Mouse (Mus musculus): ENCODE data around the gene Fam114a2.
"Not testable (repeated sequence)": the region's sequence is repeated elsewhere in the genome, so short reads cannot be mapped to it uniquely, and the experiment has no call there.

Fam114a2 gene

DNA sequence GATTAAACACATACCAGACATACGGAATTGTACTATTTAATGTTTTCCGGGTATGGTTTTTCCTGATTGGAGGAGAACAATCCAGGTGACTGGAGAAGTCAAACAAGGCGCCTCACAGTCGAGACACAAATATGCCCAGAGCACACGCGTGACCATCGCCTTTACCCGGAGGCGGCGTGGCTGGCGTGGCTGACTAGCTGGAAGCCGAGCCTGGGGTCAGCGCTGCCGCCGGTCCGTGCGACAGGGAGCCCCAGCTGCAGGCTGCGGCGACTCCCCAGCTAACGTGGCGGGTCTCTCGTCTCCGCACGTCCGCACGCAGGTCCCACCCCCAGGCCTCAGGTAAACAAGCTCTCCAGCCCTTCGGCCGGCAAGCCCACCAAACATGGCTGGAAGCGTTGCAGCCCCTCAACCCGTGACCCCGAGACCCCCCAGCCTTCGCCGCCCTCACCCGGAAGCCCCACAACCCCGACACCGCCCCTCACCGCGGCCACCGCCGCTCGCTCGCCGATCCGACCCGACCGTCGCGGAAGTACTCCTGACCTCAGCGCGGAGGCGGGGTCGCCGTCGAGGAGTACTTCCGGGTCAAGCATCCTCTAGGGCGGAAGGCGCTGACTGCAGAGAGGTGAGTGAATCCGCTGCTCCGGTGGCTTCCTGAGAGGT lies at the start of gene Fam114a2, which contains the start of gene Mfap3:
Gene Fam114a2, minus strand, starts transcription at position 527 of the 660 bp plus-strand sequence.
Gene Mfap3, plus strand, starts transcription at position 574 of the 660 bp plus-strand sequence.
- peak; percentile 89 for DNase-seq

DNA sequence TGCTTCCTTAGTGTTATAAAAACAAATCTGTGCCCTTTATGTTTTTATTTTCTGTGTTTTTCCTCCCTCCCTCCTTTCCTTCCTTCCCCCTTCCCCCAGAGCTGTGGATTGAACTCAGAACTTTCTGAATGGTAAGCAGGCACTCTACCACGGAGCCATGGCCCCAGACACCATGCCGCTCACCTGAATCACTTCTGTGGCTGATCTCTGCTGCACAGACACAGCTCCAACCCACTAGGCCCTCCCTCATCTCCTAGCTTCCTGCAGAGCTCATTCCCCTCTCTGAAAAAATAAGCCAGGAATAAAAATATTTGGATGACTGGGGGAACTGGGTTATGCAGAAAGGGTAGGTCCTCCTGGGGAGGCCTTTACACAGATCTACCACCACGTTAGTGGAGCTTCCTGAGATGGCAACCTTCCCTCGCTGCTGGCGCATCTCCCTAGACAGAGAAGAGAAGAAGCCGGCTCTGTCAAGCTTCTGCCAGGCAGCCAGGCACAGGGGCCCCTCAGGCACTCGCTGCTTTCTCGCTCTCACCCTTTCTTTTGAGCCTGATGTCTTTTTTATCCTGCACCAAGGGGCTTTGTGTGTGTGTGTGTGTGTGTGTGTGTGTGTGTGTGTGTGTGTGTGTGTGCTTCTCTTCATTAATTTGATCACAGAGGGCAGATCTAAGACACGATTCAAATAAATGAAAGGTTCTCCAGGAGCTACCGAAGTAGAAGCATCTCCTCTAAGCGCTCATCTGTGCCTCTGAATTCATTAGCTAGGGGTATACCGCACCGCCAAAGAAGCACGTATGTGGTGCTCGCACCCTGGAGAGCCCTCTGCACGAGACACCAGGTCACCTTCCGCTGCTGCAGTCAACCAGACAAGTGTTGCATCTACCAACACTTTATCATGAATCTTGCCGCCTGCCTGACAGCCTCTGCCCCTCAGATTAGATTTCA lies 47.9 kb upstream of the Fam114a2 start:
- no peak for DNase-seq

DNA sequence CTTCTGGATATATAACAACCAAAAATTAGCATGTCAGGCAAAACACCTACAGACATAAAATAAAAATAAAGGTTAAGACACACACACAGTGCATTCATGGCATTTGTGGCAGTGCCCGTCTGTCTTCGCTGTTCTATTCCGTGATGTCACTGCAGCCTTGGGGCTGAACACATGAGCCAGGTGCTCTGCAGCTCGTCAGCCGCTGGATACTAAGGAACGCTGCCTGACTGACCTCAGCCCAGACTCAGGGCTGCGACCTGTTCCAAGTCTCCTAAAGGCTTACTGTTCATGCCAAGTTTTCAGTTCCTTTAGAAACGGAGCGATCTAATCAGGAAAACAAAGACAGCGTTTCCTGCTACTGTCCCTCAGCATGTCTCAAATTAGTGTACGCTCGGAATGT lies 46.1 kb upstream of the Fam114a2 start:
- DNase-seq: no peak

DNA sequence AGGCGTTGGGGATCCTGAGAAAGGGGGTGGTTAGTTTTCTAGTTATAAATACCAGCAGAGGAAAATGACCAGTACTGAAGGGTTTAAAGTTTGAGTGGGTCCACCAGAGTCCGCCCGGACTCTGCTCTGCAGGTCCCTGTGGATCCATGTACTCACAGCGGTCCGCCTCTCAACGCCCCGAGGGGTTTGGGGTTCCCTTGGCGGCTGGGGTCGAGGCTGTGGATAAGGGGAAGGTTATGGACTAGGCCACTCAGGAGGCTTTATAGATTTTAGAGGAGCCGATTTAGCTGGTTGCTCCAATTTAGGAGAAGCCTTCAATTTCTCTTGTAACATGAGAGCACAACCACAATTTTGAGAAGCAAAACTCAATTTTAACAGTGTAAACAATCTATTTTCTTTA lies 39.5 kb upstream of the Fam114a2 start:
- not testable (repeated sequence) for DNase-seq

DNA sequence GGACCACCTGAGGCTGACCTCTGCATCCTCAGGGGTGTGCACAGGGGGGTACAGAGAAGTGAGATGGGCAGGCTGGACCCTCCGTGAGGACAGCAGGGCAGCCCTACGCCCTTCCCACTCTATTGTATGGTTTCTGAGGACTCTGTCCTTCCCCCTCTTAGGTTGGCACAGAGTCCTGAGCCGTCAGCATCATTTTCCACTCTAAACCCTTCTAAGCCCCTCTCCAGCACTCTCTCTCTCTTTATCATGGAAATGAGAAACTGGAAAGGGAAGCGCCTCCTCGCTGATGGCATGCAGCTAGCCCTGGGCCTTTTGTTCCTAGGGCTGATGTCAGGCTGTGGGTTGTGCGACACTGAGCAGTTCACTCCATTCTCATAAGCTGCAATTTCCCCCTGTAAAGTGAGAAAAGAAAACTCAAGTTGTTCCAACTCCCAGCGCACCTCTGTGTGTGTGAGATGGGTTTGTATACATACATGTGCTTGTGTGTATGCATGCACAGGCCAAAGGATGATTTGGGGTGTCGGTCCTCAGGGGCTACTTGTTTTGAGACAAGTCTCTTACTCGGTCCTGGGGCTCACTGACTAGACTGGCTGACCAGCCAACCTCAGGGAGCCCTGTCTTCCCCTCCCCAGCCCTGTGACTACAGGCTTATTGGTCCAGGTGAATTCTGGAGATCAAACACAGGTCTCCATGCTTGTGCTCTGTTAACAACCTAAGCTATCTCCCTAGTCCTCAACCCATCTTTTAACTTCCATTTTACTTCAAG lies 34.8 kb upstream of the Fam114a2 start:
- no peak for DNase-seq

DNA sequence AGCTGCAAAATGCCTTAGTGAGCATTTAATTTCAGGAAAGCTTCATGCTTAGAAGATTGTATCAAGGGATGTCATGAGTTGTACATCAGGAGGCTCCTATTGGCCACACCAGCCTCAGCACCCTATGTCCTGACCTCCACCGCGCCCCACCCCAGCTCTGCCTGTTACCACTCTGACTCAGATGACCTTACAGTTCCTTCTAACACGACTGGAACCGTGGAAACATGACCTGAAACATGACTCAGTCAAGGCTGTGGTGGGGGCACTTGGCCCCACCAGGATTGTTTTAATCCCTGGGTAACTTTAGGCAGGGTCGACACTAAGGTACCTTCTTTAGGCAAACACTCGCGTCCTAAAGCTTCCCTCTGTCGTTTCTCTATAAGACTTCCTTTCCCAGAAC lies 32.6 kb upstream of the Fam114a2 start:
- no peak for DNase-seq

DNA sequence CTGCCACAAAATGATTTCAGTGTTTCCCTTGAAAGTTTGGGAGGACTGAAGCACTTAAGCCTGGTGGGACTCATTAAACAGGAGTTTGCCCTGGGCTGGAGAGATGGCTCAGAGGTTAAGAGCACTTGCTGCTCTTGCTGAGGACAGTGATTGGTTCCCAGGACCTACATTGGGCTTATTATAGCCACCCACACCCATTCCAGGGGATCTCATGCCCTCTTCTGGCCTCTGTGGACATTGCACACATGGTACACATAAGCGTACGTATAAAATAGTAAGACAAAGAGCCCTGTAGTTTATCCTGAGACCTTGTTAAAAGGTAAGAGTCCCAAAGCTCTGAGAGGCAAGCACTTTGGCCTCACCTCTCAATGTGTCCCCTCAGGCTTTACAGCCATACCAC lies 31.8 kb upstream of the Fam114a2 start:
- no peak for DNase-seq

DNA sequence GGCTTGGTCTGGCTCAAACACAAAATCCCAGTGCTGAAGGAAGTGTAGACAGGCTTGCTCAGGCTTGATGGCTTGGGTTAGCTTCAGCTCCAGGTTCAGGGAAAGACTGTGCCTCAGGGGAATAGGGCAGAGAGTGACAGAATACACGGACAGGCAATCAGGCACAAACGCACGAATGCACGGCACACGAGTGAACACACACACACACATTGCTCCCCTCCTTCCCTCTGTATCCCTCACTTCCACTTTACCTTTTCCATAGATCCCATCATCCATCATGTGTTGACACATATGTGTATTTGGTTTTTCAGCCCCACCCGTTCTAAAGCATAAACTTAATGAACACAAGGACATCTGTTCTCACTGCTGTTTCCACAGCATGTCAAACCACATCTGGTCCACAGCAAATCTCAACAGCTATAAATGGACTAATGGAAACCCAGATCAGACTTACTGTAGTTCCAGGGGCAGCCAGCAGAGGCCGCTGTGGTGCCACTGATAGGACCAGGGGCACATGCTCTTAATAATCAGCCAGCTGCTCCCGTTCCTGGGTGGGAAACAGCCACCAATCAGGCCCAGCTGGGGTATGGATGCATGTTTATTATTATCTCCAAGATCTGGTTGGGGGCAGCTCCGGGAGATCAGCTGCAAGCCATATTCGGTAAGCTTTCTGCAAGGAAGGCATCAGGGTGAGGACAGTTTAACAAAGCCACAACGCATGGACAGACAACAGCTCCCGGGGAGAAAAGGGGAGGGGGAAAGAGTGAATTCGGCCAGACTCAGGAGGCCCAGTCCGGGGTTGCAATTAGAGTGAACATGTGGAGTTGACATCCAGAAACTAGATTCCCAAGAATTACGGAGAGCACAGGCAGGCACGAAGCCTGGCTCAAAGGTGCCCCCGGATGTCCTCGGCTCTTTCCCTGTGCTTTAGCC lies 30.5 kb upstream of the Fam114a2 start:
- peak; percentile 58 for DNase-seq

DNA sequence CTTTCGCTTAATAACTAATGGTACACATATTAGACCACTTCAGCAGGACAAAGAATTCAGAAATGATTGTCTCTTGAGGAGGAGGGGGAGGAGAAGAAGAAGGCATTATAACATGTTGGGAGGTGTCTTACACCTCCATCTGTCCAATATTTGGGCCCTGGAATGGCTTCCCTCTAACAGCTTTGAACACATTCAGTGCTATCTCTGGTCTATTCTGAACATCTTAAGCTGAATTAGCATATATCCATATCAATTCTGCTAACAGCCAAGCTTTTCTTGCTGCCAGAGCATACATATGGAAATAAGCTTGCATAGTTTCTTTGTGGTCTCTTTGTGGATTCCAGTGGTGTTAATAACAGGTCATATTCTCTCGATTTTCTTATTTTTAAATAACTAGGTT lies 22.3 kb upstream of the Fam114a2 start:
- DNase-seq: no peak

DNA sequence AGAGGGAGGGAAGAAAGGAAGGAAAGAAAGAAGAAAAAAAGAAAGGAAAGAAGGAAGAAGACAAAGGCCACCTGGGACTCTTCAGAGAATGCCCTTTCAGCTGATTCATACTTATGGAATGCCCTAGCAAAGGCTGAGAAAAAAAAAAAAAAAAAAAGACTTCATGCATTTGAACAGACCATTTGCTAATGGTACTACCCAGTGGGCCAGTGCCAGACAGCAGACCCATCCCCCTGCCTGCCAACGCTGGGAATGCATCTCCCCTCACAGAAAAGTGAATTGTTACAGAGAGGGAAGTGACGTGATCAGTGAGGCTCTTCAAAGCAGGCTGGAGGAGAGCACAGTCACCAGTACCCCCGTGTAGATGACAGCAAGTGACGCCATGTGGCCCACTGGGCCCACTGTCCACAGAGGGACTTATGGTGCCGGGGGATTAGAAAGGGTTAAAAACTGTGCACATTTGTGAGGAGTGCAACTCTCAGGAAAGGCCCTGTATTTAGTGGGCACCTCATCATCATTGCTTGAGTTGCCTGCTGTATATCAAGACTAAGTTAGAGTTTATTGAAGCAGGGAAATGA lies 21.5 kb upstream of the Fam114a2 start:
- DNase-seq: no peak

DNA sequence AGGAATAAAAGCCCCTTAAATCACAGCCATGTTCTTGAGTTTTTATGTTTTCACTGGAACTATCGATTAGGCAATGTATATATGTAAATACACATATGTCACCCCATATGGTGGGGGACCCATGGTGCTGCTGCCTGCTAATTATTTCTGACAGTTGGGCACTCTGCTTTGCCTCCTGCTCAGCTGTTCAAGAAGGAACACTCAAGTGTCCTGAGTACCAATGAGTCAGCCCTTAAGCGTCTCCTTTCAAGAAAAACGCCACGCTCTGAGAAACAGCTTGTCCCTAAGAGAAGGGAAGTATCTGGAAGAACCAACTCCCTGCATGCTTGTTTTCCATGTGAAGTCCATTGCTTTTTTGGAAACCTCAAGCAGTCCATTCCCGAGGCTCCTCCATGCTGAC lies 17.5 kb upstream of the Fam114a2 start:
- no peak for DNase-seq

DNA sequence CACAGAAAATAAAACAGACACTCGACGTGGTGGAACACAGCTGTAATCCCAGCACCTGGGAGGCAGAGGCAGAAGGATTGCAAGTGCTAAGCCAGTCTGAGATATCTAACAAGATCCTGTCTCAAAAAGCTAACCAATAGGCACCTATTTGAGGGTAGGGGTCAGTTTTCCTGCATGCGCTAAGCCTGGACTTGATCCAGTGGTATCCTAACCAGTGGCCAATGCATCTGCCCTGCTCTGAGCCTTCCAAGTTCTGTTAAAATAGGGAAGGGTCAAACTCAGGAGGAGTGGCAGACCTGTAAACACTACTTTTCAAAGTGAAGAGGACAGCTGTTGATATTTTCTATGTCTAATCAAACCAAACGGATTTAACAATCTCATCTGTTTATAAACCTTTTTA lies 13.9 kb upstream of the Fam114a2 start:
- no peak for DNase-seq

DNA sequence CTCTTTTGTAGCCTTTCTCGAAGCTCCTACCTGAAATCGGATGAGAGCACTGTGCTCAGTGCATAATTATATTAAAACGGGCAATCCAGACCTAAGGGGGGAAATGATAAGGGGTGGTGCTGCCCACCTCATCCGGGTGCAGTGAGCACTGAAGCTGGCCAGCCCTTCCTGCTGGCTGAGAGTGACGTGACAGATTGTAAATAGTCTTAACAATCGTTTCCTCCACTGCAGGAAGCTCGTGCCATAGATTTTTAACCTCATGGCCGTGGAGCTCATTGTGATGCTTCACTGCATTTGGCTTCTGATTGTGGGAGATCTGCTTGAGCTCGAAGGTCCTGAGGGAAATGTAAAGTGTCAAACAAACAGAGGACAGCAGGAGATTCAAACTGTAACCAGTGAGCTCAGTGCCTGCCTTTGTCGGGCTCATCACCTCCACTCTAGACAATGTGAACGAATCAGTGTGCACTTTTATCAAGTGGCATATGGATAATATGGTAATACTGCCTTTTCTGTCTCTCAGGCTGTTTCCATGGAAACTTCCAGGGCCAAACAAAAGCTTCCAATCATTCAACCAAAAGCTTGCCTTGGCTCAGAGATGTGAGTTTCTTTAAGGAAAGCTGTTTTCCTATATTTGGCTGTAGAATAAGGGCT lies 13.0 kb upstream of the Fam114a2 start:
- DNase-seq: no peak

DNA sequence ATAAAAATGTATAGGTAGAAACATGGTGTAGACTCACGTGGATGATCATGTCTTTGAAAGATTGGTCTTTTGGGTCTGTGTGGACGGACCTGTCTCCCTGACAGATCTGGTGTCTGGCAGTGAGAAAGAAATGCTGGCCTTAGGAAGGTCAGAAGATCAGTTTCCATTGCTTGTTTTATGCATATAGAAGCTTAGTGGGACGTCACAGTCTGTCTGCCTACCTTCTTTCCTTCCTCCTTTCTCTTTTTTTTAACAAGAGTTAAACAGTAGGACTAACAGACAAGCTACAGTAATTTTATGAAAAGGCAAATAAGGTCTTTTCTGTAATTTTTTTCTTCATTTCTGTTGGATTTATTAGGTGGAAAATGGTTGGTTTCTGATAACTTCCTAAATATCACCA lies 10.7 kb upstream of the Fam114a2 start:
- no peak for DNase-seq

DNA sequence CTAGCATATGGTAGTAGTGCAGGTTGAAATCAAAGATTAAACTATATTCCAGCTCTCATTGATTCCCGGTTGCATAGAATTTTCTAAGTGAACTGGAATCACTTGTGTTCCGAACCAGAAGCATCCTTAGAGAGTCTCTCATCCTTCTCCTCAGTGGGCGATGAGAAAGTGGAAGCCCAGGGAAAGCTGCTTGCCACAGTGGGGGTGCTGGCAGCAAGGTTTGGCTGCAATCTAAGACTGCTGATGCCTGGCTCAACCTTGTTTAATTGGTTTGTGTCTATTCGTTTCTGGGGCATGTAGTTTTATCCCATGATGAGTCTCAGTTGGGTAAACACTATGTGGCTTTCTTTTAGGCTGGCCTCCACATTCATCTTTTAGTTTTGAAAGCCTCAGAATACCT lies 9.1 kb upstream of the Fam114a2 start:
- DNase-seq: peak; percentile 8

DNA sequence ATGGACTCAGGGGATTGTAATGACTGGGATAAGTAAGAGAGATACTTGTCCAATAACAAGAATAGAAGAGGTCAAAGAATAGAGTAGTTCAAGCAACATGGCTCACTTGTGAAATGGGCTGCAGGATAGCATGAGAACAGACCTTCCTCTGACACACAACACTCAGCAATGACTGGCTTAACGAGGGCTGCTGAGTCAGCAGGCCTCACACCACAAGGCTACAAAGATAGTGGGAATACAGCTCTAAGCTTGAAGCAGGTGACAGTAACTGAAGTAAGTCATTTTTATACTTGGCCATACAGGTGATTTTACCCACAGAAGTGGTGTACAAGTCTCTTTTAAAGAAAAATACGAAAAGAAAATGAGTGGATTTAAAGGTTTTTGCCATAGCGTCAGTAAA lies 7.5 kb upstream of the Fam114a2 start:
- no peak for DNase-seq

DNA sequence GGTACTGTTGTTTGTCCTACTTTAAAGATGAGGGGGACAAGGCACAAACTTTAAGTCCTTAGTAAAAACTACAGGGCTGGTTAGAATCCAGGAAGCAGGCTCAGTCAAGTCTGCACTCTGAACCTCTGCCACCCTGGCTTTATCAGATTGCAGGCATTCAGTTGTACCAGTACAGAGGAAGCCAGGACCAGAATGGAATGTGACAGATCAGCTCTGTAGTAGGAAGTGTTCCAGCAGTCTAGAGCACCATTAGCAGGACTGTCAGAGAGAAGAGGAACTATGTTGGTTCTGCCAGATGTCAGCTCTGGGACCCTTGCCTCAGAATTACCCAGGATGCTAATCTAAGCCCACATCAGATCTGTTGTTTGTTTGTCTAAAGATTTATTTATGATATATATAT lies 6.2 kb upstream of the Fam114a2 start:
- DNase-seq: no peak

DNA sequence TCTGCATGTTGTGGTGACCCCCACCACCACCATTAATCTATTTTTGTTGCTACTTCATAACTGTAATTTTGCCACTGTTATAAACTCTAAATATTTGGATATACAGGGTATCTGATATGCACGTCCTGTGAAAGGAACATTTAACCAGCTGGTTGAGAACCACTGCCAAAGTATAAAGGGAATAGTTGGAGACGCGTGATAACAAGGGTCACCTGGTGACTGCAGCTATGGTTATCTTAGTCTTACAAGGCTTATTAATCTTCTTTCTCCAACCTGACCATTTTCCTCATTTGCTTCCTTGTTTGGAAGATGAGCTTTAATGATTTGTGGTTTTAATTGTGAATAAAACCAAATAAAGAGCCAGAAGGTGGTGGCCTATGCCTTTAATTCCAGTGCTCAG lies 5.0 kb upstream of the Fam114a2 start:
- DNase-seq: no peak

DNA sequence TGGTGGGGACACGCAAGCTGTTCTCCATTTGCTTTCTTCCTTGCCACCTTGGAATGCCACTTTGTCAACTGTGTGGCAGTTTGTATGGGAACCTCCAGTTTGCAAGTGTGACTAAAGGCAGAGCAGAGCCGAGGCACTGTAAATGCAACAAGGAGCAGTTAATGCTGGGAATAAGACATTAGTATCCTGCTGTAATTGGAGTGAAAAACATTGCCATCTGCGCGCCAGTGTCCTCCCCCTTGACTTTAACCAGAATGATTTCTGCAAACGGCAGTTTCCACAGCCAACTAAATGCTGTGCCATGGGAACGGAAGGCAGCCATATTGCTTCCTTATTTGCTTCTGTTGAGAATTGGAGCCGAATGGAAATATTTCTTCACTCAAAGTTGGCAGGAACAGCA lies 3.6 kb upstream of the Fam114a2 start:
- DNase-seq: no peak

DNA sequence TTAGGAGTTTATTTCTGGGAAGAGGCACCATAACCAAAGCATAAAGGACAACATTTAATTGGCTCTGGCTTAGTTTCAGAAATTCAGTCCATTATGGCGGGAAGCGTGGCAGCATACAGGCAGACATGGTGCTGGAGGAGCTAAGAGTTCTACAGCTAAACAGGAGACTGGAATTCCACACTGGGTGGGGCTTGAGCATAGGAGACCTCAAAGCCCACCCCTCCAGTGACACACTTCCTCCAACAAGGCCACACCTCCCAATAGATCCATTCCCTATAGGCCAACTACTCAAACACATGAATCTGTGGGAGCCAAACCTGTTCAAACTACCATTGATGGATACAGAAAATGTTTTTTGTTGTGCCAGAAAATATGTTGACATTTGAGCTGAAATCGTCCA lies 2.8 kb upstream of the Fam114a2 start:
- DNase-seq: no peak

DNA sequence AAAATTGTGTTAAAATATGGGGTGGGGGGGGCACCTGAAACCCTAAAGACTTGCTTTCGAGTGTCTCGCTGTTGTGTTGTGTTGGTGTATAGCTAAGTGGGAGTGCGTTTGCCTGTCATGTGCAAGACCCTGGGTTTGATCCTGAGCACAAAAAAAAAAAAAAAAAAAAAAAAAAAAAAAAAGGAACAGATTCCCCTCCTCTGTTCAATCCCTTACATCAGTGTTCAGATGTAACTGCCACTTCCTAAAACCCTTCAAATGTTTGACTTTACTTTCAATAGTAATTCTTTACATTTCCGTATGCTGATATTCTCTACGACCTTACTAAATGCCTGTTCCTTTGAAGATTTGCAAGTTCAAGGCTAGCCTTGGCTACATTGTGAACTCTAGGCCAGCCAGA lies 887 bp upstream of the Fam114a2 start:
- no peak for DNase-seq

All from cerebellum, adult 11 months (tissue).